10 mouse cellular contexts compared by ENCODE assay signal in genomic region chr1:160280603-160281002, GRCm38 (mm10).
DNase-seq lines count a peak whose midpoint lies in the region; ATAC-seq and TF ChIP-seq lines count a peak whose summit lies in the region.
"Had no signal": no experiment of that assay in that cellular context is flagged by ENCODE, and none has a peak within 500 bp of the region (broad histone marks: within the 10 kb centered on the region; RNA-seq: fewer than 3 reads in every experiment).

No protein-coding gene starts in this region.

- no peak for DNase-seq in layer of hippocampus, adult 2 months (ENCODE audit: low spot score in 2 of 2)
- DNase-seq in layer of hippocampus, postnatal 14 days (ENCODE audit: low spot score in 2 of 2), result no peak
- peak; percentile 60 for DNase-seq in gastrocnemius, adult 2 months
- no peak for DNase-seq in thymus, postnatal 10 days (ENCODE audit: low spot score in 2 of 2)
- DNase-seq in adrenal gland, postnatal 25 days, result no peak
- DNase-seq: kidney, adult 18-20 months had no signal

- TF ChIP-seq CTCF in layer of hippocampus, adult 2 months (conservative IDR thresholded peaks at IDR 0.05), result no peak
- no peak for TF ChIP-seq CTCF in gastrocnemius, adult 2 months (IDR thresholded peaks at IDR 0.05)

- H3K4me2 ChIP-seq in liver, embryonic 15.5 days, result no peak overlapping the region
- no peak overlapping the region for H3K4me2 ChIP-seq in stomach, embryonic 15.5 days
- no peak overlapping the region for H3K4me2 ChIP-seq in forebrain, embryonic 12.5 days
- H3K4me2 ChIP-seq: midbrain, embryonic 13.5 days had no signal

- no peak overlapping the region for H3K9ac ChIP-seq in liver, embryonic 15.5 days
- H3K9ac ChIP-seq in stomach, embryonic 15.5 days, result no peak overlapping the region
- no peak overlapping the region for H3K9ac ChIP-seq in forebrain, embryonic 12.5 days
- H3K9ac ChIP-seq: midbrain, embryonic 13.5 days had no signal

- no peak overlapping the region for H3K4me3 ChIP-seq in layer of hippocampus, adult 2 months
- no peak overlapping the region for H3K4me3 ChIP-seq in gastrocnemius, adult 2 months
- no peak overlapping the region for H3K4me3 ChIP-seq in liver, embryonic 15.5 days (replicated peaks)
- no peak overlapping the region for H3K4me3 ChIP-seq in stomach, embryonic 15.5 days (replicated peaks)
- H3K4me3 ChIP-seq in forebrain, embryonic 12.5 days (replicated peaks), result no peak overlapping the region
- H3K4me3 ChIP-seq: midbrain, embryonic 13.5 days had no signal

- H3K27ac ChIP-seq in layer of hippocampus, adult 2 months, result peak overlapping the region; percentile 28; the same call in 1 of the 2 replicates
- H3K27ac ChIP-seq in gastrocnemius, adult 2 months, result 0 out of 2 replicates have a peak overlapping the region, but pooled peaks have one; percentile 35
- H3K27ac ChIP-seq in liver, embryonic 15.5 days (replicated peaks), result no peak overlapping the region
- no peak overlapping the region for H3K27ac ChIP-seq in stomach, embryonic 15.5 days
- H3K27ac ChIP-seq in forebrain, embryonic 12.5 days, result no peak overlapping the region
- H3K27ac ChIP-seq: midbrain, embryonic 13.5 days had no signal

- WGBS in liver, embryonic 15.5 days (ENCODE audit: insufficient replicate concordance), result 14% methylated on average over 4 of the region's 4 CpGs
- WGBS in stomach, embryonic 15.5 days, result 59% methylated on average over 4 of the region's 4 CpGs
- 79% methylated on average over 4 of the region's 4 CpGs for WGBS in forebrain, embryonic 12.5 days

- no peaks in the 10 kb centered on the region for H3K36me3 ChIP-seq in liver, embryonic 15.5 days (replicated peaks)
- no peaks in the 10 kb centered on the region for H3K36me3 ChIP-seq in stomach, embryonic 15.5 days
- H3K36me3 ChIP-seq in forebrain, embryonic 12.5 days (replicated peaks), result no peaks in the 10 kb centered on the region
- H3K36me3 ChIP-seq: midbrain, embryonic 13.5 days had no signal

- peak; percentile 31; the same call in 1 of the 2 replicates for ATAC-seq in liver, embryonic 15.5 days (ENCODE audit: insufficient read depth)
- peak; percentile 53; the same call in 1 of the 2 replicates for ATAC-seq in stomach, embryonic 15.5 days (ENCODE audit: insufficient read depth, low FRiP score, low read depth)
- ATAC-seq in forebrain, embryonic 12.5 days (ENCODE audit: low FRiP score), result no peak
- ATAC-seq: midbrain, embryonic 13.5 days had no signal

- no peaks in the 10 kb centered on the region for H3K9me3 ChIP-seq in liver, embryonic 15.5 days (replicated peaks)
- H3K9me3 ChIP-seq in stomach, embryonic 15.5 days, result no peaks in the 10 kb centered on the region
- no peaks in the 10 kb centered on the region for H3K9me3 ChIP-seq in forebrain, embryonic 12.5 days
- H3K9me3 ChIP-seq: midbrain, embryonic 13.5 days had no signal

- H3K27me3 ChIP-seq in liver, embryonic 15.5 days, result no peaks in the 10 kb centered on the region
- no peaks in the 10 kb centered on the region for H3K27me3 ChIP-seq in stomach, embryonic 15.5 days (replicated peaks)
- H3K27me3 ChIP-seq in forebrain, embryonic 12.5 days, result no peaks in the 10 kb centered on the region
- H3K27me3 ChIP-seq: midbrain, embryonic 13.5 days had no signal

- peaks cover 30% of the 10 kb centered on the region for H3K4me1 ChIP-seq in liver, embryonic 15.5 days (replicated peaks)
- no peaks in the 10 kb centered on the region for H3K4me1 ChIP-seq in stomach, embryonic 15.5 days
- H3K4me1 ChIP-seq in forebrain, embryonic 12.5 days, result no peaks in the 10 kb centered on the region

- intact Hi-C loops in gastrocnemius, adult 2 months (cut with DNase I), result no loop called here

Comparison
In these comparisons a context has a peak if more than half of its experiments do, and no peak if none do; other contexts are left out.
1. H3K27ac ChIP-seq: peak in layer of hippocampus, adult 2 months (single experiment) and gastrocnemius, adult 2 months (single experiment); none in liver, embryonic 15.5 days (single experiment), stomach, embryonic 15.5 days (single experiment) and forebrain, embryonic 12.5 days (single experiment).